Mouse (Mus musculus) C2C12 (cell line): Measurements from ENCODE around the gene Cabp1.

Source experiments
- CEBPB ChIP-seq: IDR thresholded peaks from one replicate; pipeline ENCODE4 v1.6.1; 2011; ENCODE audit warnings: low read depth, mild to moderate bottlenecking, control low read depth, moderate library complexity
- CTCF ChIP-seq: IDR thresholded peaks from one replicate; pipeline ENCODE4 v1.5.1; 2011; ENCODE audit not compliant: control insufficient read depth, insufficient read depth, insufficient read length

DNA sequence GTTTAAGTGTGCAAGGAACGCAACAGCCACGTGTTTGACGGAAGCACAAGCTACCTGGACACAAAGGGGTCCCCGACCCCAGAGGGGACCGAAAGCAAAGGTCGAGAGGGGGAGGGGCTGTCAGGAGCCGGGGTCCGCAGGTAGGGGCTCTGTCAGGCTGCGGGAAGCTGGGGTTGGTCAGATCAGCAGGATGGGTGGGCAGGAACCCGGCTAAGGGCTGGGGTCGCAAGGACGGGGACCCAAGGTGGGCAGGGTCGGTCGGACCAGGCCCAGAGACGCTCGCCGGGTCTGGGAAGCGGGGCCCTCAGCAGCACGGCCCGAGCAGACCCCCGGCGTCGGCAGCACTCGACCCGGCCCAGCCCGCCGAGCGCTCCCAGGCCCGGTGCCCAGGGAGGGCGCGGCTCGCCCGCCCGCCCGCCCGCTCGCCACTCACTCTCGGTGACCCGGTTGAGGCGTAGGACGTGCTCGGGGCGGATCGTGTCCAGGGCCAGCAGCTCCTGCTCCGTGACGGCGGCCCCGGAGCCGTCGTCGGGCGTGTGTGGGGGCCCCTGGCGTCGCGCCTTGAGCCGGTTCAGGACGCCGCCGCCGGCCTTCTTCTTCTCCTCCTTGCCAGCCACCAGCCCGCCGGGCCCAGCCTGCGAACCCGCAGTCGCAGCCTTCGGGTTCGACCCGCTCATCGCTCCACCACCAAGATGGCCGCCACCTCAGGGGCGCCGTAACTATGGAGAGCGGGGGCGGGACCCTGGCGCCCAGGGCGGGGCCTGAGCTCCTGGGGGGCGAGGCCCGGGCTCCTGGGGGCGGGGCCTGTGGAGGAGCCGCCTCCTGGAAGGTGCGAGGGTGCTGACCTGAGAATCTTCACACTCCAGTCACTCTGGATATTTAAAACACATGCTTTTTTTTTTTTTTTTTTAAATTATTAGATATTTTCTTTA lies 59.7 kb downstream of the Cabp1 start, which contains the start of gene Unc119b:
- TF ChIP-seq CTCF (no peak), CEBPB (no peak)
